Mouse (Mus musculus): ENCODE measurements around the gene Gnao1.

DNA sequence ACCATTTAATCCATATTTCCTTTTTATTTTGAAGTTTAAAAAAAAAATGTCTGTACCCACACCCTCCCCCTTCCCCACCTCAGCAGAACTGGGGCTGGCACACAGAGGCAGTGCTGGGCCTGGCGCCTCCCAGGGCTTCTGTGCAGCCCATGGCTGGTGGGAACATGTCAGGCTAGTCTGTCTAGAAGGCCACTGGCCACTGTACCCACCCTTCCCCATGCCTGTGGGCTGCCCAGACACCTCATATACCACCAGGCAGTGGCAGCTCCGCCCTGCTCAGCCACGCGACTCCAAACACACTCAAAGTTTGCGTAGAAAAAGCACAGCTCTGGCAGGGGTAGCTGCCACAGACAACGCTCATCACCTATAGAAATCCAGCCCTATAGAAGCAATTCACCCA is 158.5 kb downstream of the Gnao1 start:
- TF ChIP-seq CTCF (IDR thresholded peaks at IDR 0.05; ENCODE audit: extremely low read depth, insufficient read depth, low read length) (no peak), POLR2A (IDR thresholded peaks at IDR 0.05; ENCODE audit: extremely low read depth, insufficient read depth, low read length) (no peak)

All from cortical plate, adult 2 months (tissue).